Mouse (Mus musculus) liver, adult 2 months (tissue): ENCODE measurements around the gene Igsf8. TPM values are rescaled to one million over a fixed set of nuclear protein-coding genes. Genes with fewer than 3 reads are reported as not detected.

ENCODE experiments used
- DNase-seq: peaks from one replicate; pipeline ENCODE4 v3.0.0-alpha.2; 2011; ENCODE audit warnings: low read depth, low spot score; ENCODE audit errors: extremely low read depth
- H3K27ac ChIP-seq: fragments of 200-500 bp; replicated peaks from 2 replicates; pipeline ENCODE4 v1.5.1; 2012; ENCODE audit warnings: low read depth, mild to moderate bottlenecking, control low read depth, inconsistent platforms, low read length; ENCODE audit not compliant: insufficient read depth
- H3K27me3 ChIP-seq: fragments of 200-500 bp; 2 replicates; pipeline ENCODE4 v1.6.1; 2012; ENCODE audit warnings: mild to moderate bottlenecking, moderate library complexity, low read length, inconsistent platforms; ENCODE audit not compliant: control insufficient read depth, insufficient read depth
- H3K36me3 ChIP-seq: fragments of 200-500 bp; 2 replicates; pipeline ENCODE4 v1.6.1; 2012; ENCODE audit warnings: low read length, inconsistent platforms; ENCODE audit not compliant: control insufficient read depth, insufficient read depth
- H3K4me1 ChIP-seq: fragments of 200-500 bp; 2 replicates; pipeline ENCODE4 v1.6.1; 2011; ENCODE audit warnings: low read length; ENCODE audit not compliant: control insufficient read depth, insufficient read depth
- H3K4me3 ChIP-seq: fragments of 200-500 bp; 2 replicates; pipeline ENCODE4 v1.5.1; 2011; ENCODE audit warnings: low read depth, mild to moderate bottlenecking, control low read depth, low read length, moderate library complexity; ENCODE audit not compliant: insufficient read depth
- H3K79me2 ChIP-seq: fragments of 200-500 bp; 2 replicates; pipeline ENCODE4 v1.6.1; 2012; ENCODE audit warnings: inconsistent platforms, mild to moderate bottlenecking, low read length, moderate library complexity; ENCODE audit not compliant: control insufficient read depth, insufficient read depth
- H3K9ac ChIP-seq: fragments of 200-500 bp; 2 replicates; pipeline ENCODE4 v1.6.1; 2012; ENCODE audit warnings: low read depth, mild to moderate bottlenecking, control low read depth, inconsistent platforms, low read length
- CTCF ChIP-seq: fragments of 200-500 bp; IDR thresholded peaks from 2 replicates; pipeline ENCODE4 v1.5.1; 2011; ENCODE audit warnings: low read depth, low read length, control low read depth
- POLR2A ChIP-seq: fragments of 200-500 bp; IDR thresholded peaks from 2 replicates; pipeline ENCODE4 v1.6.1; 2011; ENCODE audit warnings: low read length, control low read depth; ENCODE audit not compliant: insufficient read depth; ENCODE audit errors: extremely low read depth
- WGBS: fragments of 180-500 bp; shearing (Covaris S2); methylation state at CpG from one replicate; pipeline ENCODE4 v1.1.7; 2018; 5-methylcytosine and 5-hydroxymethylcytosine counted together
- polyA plus RNA-seq: library from polyadenylated mRNA; depleted of rRNA; stranded (reverse); fragments of >200 nt; gene quantifications from 2 replicates; pipeline ENCODE4 v1.2.3, GENCODE M21; 2012
- total RNA-seq: library from RNA; depleted of rRNA; stranded (reverse); fragments of >200 nt; gene quantifications from 2 replicates; pipeline ENCODE4 v1.2.3, GENCODE M21; 2014

Gene Igsf8
- total and polyA plus RNA-seq, 2 experiments = 3.6 to 26.3 TPM

DNA sequence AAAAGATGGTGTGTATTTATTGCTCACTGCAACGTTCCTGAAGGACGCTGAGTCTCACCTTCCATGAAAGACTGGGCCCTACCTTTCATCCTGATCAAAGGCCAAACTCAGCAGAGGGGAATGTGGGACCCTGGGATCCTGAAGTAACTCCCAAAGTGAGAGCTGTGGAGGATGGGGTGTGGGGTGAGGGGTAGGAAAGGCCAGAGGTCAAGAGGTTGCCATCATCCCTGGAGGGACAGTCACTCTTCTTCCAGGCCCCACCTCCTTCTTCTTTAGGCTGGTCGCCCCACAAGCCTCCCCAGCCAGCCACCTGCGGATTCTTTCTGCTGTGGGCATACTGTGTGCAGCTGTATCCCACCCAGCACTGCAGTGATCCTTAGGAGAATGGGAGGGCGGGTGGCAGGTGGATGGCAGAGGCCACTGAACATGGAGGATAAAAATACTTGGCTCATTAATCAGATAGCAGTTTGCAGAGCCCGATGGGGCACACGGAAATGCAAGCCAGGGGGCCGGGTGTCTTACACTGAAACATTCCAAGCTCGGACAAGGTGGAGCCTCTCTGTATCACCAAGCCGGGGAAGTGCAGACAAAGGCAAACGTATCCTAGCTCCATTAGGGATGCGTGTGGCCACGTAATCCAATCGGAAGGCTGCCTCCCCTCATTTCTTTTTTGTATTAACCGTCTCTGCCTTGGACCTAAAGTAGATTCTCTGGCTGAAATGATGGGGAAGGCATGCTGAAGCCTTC, 43.1 kb upstream of the Igsf8 start:
- no peak for DNase-seq
- Histone ChIP-seq H3K4me3 (no peak overlapping the region), H3K27ac (no peak overlapping the region), H3K4me1 (0 out of 2 replicates have a peak, but pooled peaks cover 3% of the 10 kb centered on the region), H3K79me2 (no peaks in the 10 kb centered on the region), H3K9ac (no peak overlapping the region), H3K27me3 (no peaks in the 10 kb centered on the region), H3K36me3 (no peaks in the 10 kb centered on the region)
- WGBS = 88% methylated on average over 15 of the region's 15 CpGs
- TF ChIP-seq POLR2A (no peak), CTCF (no peak)

DNA sequence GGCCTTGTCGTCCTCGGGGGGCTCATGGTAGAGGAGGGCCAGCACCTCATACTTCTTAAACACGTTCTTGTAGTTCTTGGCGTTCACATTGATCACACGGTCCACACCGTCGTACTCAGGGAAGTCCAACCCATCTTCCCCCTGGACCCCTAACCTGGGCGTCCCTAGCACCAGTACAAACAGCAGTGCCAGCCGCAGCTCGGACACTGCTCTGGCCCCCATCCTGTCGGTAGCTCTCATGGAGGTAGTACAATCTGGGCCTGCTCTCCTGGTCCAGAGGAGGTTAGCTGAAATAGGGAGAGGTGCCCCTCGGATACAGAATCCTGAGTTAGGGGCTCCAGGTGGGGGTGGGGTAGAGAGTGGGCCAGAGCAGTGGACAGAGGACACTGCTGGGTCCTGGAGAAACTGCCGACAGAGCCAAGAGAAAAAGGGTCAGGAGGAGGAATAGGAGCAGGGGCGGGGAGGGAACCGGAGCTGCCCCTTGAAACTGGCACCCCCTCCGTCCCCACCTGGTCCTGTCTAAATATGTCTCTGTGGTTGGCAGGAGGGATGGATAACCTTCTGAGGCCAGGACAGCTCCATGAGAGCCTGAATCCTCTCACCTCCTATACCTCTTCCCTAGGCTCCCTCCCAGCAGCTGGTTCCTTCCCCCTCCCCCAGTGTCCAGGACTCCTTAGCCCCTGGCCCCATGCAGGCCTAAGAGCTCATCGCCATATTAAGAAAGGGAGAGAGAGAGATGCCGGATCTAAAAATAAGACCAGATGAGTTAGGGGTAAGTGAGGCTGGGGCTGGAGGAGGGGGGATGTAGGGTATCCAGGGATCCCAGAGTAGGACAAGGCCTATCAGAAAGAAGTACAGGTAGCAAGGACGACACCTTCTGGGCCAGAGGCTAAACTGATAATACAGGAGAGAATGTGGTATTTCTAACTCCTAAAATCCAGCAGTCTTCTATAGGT, 41.7 kb upstream of the Igsf8 start, which contains the start of gene Casq1:
Gene Casq1, minus strand, starts transcription at position 418 of the 956 bp plus-strand sequence.
- Histone ChIP-seq H3K4me3 (no peak within 1 kb of the TSS), H3K27me3 (no peaks in the 10 kb centered on the region), H3K79me2 (no peaks in the 10 kb centered on the region), H3K36me3 (no peaks in the 10 kb centered on the region), H3K4me1 (0 out of 2 replicates have a peak, but pooled peaks cover 3% of the 10 kb centered on the region), H3K27ac (peak within 1 kb of the TSS; percentile 59), H3K9ac (no peak within 1 kb of the TSS)
- no peak for TF ChIP-seq CTCF
- TF ChIP-seq POLR2A = no peak
- WGBS = 90% methylated on average over 19 of the region's 19 CpGs
- DNase-seq = no peak

DNA sequence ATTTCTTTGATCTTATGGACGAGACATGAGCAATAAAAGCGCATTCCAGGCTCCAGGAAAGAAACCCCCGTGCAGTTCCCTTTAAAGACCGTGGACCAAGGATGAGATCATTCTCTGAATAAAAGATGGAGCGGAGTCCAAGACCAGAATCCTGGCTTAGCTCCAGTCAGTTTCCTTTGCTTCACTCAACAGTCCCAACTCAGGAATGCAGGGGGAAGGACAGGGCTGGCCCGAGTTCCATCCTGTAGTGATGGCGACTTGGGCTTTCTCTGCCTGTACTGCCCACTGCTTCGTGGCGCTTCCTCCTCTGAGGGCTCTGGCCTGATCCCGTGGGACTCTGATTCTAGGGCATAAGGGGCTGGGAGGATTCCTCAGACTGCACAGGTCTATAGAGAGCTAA, 41.0 kb upstream of the Igsf8 start:
- Histone ChIP-seq H3K27ac (peak overlapping the region; percentile 59), H3K36me3 (no peaks in the 10 kb centered on the region), H3K4me1 (0 out of 2 replicates have a peak, but pooled peaks cover 3% of the 10 kb centered on the region), H3K79me2 (no peaks in the 10 kb centered on the region), H3K4me3 (no peak overlapping the region), H3K9ac (no peak overlapping the region), H3K27me3 (no peaks in the 10 kb centered on the region)
- no peak for TF ChIP-seq CTCF
- TF ChIP-seq POLR2A = no peak
- 63% methylated on average over 10 of the region's 10 CpGs for WGBS
- DNase-seq = peak; percentile 25

DNA sequence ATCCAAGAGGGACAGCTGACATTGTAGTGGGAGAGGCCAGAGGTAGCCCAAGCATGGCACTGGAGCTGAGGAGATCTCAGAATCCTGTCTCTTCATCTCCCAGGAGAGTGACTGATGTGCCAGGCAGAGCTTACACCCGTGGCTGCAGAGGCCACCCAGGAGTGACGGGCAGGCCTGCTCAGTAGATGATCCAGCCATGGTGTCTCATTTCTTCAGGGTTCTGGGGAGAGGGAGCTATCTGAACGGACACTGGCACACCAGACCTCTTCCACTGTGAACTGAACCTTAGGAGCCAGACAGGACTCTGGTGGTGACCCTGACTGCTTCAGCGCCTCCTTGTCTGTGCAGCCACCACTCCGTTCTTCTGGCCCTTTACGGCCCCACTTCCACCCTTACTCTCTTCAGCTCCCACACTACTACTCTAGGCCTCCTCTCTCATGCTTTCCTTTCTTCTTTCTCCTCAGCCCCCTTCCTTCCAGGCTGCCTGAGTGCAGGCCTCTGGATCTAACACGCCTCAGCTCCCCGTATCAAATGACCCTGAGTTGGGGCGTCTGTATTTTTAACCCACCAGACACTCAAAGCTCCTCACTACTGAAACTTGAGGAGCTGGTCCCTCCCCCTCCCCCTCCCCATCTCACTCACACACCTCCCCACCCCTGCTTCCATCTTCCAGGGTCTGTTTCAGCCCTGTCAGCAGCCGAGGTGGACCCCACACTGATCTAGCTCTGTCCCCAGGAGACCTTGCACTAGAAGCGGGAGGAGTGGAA, 40.0 kb upstream of the Igsf8 start:
- no peaks in the 10 kb centered on the region for H3K36me3 ChIP-seq
- TF ChIP-seq CTCF (no peak), POLR2A (no peak)
- 0 out of 2 replicates have a peak, but pooled peaks cover 3% of the 10 kb centered on the region for H3K4me1 ChIP-seq
- H3K4me3 ChIP-seq = no peak overlapping the region
- no peak overlapping the region for H3K27ac ChIP-seq
- WGBS = 79% methylated on average over 11 of the region's 11 CpGs
- H3K9ac ChIP-seq = no peak overlapping the region
- H3K27me3 ChIP-seq = no peaks in the 10 kb centered on the region
- no peaks in the 10 kb centered on the region for H3K79me2 ChIP-seq
- no peak for DNase-seq

DNA sequence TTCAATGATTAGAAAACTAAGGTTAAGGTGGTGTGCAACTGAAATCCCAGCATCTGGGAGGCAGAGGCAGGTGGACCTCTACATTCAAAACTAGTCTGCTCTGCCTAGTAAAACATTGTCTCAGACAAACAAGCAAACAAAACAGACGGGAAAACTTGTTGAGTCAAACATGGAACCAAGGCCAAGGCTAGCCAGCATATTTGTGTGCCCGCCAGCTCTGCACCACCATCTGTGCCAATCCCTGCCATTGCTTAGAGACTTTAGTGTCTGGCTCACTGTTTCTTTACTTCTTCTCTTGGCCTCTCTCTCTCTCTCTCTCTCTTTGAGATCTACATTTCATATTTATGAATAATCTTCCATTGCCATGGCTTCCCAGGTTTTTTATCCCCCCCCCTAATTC, 33.2 kb upstream of the Igsf8 start:
- DNase-seq = peak; percentile 79
- Histone ChIP-seq H3K27ac (no peak overlapping the region), H3K4me3 (no peak overlapping the region), H3K4me1 (0 out of 2 replicates have a peak, but pooled peaks cover 1% of the 10 kb centered on the region), H3K79me2 (no peaks in the 10 kb centered on the region), H3K36me3 (no peaks in the 10 kb centered on the region), H3K9ac (no peak overlapping the region), H3K27me3 (no peaks in the 10 kb centered on the region)
- WGBS = 22% methylated on average over 2 of the region's 2 CpGs
- TF ChIP-seq POLR2A (no peak), CTCF (no peak)
